Mouse (Mus musculus) lung, postnatal 14 days (tissue): ENCODE data around the gene Cxcl1.
A peak's percentile ranks its signal among the peaks of the same experiment; 100 is the strongest.

ENCODE experiments used
- DNase-seq: peaks from one replicate; pipeline ENCODE4 v3.0.0; 2021

The Cxcl1 gene

DNA sequence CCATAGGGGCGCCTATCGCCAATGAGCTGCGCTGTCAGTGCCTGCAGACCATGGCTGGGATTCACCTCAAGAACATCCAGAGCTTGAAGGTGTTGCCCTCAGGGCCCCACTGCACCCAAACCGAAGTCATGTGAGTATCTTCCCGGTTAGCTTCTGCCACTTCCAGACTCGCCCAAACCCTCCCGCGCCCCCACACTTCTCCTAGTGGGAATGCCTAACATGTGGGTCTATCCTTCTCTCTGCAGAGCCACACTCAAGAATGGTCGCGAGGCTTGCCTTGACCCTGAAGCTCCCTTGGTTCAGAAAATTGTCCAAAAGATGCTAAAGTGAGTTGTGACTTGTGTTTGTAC lies 398 bp downstream of the Cxcl1 start:
- no peak for DNase-seq

DNA sequence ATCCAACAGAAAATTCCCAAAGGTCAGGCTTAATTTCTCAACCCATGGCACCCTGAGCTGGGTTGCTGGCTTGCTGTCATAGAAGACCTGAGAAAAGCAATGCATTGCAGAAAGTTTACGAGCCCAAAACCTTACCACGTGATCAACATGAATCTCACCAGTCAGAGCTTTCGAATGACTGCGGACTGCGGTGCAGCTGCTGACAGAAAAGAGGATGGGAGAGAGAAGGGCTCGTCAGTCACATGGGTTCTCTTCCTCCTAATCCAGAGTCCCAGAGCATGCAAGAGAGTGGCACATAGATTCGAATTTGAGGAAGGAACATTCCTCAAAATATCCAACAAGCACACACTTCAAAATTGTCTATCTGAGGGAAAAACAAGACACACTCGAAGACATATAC lies 3.2 kb downstream of the Cxcl1 start:
- no peak for DNase-seq

DNA sequence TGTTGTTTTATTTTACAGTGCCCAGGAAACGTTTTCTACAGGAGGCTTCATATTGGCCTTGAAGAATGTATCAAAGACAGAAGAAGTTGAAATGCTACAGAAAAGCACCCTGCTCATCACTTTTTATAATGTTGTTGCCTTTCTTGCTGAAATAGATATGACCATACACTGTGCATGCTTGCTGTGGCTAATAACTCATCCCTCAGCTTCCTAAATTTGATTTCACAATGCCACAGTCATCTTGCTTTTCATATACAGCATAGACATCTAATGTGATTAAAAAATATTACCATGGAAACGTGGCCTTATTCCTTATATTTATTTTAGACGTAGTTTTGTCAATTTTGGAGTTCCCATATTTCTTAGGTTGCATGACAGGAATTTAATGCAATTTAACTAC lies 6.4 kb downstream of the Cxcl1 start:
- no peak for DNase-seq

DNA sequence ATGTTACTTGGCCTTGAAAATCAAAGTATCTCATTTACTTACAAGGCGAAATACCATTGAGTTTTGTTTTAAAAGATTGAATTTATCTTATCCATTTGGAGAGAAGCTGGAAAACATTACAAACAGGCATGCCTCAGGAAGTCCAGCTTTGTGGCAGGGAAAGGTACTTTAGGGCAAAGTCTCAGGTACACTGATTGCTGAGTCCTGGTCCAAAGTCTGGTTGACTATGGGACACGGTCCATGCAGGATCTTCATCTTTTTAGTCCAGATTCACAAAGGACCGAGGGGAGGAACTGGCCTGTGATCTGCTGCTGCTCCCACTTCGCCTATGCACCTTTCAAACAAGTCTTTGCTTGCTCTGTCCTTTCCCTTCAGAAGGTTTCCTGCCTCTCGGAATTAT lies 8.3 kb downstream of the Cxcl1 start:
- no peak for DNase-seq

DNA sequence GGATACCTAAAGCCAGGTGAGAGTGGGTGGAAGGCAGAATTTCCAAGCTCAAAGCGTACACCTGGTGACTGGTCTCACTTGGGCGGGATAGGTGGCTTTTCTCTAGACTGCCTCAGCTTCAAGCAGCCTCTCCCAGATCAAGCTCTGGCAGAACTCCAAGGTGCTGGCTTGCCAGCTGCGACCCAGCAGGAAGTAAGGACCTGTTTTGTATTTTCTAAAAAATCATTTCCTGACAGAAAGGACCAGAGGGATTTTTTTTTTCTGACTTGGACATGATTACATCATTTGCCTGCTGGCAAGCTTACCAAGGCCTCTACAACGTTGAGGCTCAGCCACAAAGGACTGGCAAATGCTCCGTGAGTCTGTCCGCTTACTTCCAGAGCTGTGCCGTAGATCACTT lies 9.1 kb downstream of the Cxcl1 start:
- peak; percentile 71 for DNase-seq

DNA sequence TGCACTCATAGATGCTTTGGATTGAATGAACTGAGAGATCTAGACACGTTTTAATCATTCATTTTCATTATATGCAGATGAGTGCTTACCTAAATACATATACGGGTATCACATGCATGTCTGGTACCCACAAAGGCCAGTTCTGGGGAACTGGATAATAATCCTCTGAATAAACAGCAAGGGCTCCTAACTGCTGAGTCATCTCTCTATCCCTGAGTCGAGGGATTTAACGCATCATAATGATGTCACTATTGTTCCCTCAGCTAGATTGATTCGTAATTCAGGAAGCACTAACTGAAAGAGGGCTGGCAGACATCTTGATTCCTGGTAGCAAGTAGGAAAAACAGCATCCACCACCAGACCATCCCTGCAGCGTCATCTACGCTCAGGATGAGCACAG lies 9.6 kb downstream of the Cxcl1 start:
- DNase-seq, result no peak

DNA sequence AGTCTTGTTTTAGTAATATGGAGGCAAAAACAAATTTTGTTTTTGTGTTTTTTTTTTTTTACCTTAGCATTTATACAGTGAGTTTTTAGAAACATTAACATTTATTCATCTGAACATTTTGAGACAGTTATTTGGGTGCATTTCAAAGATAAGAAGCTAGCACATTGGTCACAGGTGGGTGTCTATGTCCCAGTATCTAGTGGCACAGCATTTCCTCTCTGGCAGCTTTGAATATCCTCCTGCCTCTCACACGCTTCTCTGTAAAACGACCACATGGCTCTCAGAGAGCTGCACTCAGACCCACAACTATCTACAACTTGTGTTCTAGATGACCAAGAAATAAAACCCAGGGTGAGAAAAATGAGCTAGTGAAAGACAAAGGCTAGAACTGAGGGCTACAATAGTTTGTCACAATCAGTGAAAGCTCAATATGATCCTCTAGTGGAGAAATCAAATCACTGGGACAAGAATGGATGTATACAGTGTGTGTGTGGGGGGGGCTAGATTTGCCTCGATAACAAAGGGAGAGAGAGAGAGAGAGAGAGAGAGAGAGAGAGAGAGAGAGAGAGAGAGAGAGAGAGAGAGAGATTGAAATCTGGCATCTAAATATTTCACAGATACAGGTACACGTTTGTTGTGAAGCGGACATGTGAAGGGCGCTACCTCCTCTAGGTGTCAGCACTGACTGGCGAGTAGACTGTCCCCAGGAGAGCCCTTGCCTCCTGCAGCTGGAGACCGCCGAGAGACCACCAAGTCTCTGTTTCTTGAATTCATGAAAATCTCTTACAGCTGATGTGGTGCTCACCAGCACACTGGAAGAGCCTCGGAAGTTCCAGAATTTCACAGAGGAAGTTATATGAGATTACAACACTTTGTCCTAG lies 11.6 kb downstream of the Cxcl1 start:
- peak; percentile 18 for DNase-seq

DNA sequence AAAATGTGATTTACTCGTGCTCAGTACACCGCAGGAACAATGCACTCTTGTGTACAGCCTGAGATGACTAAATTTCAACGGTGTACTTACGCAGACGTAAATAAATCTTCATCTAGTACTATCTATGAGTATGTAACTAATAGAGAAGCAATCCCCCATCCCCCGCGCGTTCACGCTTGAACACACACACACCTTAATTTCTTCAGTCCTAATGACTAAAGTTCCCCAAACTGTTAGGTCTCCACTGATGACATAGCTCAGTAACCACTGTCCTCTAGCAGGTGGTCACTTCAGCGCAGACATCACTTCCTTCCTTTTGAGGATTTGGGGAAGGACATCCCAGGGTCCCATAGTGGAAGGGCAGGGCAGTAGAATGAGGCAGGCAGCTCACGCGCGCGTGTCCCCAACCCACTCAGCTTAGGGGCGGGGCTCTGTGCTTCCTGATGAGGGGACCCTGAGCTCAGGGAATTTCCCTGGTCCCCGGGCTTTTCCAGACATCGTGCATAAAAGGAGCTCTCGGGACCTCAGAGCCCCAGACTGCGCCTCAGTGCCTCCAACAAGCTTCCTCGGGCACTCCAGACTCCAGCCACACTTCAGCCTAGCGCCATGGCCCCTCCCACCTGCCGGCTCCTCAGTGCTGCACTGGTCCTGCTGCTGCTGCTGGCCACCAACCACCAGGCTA lies 12.4 kb downstream of the Cxcl1 start, which contains the start of gene Cxcl2:
TSS of gene Cxcl2 (plus strand) at position 533 of the 682 bp plus-strand sequence.
- no peak for DNase-seq

DNA sequence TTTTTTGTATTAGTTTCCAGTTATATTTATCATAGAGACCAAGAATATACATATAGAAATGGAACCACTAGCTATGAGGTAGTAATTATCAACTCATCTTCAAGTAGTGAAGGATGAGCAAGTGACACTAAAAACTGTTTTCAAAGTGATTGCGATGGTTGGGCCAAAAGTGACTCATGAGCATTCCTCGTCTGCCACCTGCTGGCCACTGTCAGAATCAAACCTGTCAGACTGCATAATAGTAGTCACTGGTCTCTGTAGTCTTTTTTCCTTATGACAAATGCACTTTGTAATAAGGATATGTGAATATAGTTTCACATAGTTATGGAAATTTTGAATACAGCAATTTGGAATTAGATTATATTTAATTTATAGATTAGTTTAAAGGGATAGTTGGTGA lies 17.9 kb downstream of the Cxcl1 start:
- DNase-seq, result peak; percentile 76

DNA sequence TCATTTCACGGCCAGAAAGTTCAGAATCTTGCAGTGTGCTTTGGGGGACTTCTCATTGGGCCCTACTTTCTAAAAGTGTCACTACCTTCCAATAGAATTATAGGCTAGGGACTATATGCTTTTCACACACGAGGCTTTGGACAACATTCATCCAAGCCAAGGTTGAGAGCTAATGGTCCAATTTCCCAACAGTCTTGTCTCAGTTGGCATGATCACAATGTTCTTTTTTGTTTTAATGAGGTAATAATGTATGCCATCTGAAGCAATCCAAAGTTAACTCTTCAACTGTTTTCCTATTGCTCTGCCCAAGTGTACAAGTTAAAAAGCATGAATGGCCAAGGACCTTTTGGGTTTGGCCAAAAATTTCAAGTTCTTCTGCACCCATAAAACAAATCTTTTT lies 28.5 kb downstream of the Cxcl1 start:
- no peak for DNase-seq

DNA sequence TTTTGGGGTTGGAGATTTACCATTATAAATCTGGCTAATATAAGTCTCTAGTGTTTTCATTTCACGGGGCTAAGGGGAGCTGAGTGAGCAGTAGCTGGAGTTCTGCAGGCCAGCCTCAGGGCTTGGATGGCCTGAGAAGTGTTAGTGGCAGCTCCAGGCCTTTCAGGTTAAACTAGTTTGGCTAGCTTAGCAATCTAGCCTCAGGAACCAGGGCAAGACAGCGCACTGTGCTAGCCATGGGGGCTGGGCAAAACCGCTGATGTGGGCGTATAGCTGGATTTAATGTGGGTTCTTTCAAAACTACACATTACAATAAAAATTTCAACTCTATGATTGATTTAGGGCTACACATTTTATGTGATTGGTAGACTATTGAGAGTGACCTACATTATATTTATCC lies 31.9 kb downstream of the Cxcl1 start:
- no peak for DNase-seq

DNA sequence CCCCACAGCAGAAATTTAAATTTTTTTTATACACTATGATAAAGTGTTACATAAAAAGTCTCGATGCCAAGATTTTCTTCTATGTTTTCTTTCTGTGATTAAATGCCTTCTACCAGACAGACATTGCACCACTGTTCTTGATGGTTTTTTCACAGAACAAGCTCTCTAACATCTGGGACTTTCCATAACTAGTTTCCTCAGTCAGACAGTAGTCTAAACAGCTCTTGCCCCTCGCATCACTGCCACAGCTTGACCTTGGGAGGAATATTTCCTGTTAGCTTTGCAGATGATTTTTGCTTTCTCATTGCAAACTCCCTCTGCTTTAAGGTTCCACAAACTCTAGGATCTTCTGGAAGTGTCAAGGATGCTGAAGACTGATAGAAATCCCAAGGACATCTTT lies 39.5 kb downstream of the Cxcl1 start:
- no peak for DNase-seq

DNA sequence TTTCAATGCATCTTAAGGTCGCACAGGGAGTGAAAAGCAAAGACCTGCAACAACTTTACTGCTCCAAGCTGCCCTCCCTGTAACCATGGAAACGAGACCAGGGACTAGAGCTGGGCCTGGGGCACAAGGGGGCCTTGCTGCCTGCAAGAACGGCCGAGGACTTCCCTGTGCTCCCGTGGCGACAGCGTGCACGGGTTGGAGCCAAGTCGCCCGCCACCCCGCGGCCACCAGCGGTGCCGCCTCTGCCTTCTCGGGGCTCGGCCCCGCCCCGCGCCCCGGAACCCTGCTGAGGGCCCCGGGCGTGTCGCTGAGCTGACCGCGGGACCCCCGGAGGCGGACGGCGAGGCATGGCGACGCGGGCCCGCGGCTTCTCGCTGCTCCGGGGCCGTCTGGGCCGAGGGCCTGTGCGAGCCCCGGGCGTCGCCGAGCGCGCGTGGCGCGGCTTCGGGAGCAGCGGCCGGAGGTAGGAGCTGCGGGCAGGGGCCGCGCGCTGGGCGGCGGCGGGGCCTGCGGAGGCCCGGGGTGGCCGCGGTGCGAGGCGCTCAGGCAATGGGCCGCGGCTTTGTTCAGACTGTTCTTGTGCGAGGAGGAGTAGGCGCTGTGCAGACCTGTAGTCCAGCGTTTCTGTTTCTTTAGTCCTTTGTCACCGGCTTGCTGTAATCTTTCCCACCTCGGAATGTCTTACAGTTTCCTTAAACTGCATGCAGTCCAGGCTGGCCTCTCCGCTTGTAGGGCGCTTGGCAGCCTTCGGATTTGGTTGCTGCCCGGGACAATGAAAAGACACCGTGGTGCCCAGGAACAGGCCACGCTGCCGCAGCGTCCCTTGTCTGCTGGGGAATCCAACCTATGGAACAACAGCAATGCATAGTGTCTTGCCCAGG lies 40.2 kb downstream of the Cxcl1 start, which contains the start of gene Mthfd2l:
TSS of gene Mthfd2l (plus strand) at position 147 of the 881 bp plus-strand sequence.
- peak; percentile 85 for DNase-seq

DNA sequence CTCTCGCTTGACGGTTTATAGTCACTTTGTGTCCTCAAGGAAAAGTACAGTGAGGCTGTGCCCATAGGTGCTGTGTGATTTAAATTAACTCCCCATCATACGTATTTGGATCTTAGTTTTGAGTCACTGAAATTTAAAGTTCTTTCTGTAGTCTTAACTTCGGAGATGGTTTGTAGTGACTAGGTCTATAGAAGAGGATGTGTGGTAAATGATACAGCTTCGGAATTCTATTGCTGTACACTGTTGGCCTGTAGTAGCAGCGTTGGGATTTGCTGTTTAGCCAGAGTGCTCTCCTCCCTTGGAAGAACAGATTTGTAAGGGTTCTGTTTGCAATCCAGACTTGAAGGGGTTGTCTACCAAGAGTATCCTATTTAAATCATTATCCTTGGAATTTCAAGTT lies 40.9 kb downstream of the Cxcl1 start:
- no peak for DNase-seq

DNA sequence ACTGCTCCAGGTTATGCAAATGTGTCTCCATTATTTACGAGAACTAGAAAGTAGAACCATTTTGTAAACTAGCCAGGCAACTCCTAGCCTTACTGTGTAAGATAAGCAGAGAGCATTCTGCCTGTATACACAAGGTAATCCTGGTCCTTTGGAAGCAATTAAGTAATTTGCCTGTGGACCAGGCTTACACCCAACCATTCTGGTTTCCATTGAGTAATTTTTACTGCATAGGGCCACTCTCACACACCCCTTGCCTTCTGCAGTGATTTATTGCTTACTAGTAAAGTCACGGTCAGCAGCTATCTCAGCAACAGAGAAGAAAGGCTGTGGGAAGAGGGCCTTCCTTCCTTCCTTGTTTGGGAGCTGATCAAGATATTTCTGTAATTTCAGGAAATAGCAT lies 45.7 kb downstream of the Cxcl1 start:
- no peak for DNase-seq
